Mouse (Mus musculus) myocyte (in vitro differentiated cells): ENCODE measurements around the gene Mrps17.
"Not testable (repeated sequence)": the region's sequence is repeated elsewhere in the genome, so short reads cannot be mapped to it uniquely, and the experiment has no call there.

Experiments used
- MAX ChIP-seq: IDR thresholded peaks from one replicate; pipeline ENCODE4 v1.6.1; 2011; ENCODE audit warnings: low read depth, mild to moderate bottlenecking, control low read depth
- MYOG ChIP-seq, 3 experiments: IDR thresholded peaks; one replicate each; pipeline ENCODE4 v1.6.1; 2011; ENCODE audit warnings: control low read depth in 2 of 3, low read depth in 2 of 3, mild to moderate bottlenecking in 2 of 3; ENCODE audit not compliant: insufficient read length in 2 of 3, control insufficient read depth in 1 of 3, insufficient read depth in 1 of 3
- POLR2A ChIP-seq: IDR thresholded peaks from one replicate; pipeline ENCODE4 v1.6.1; 2011; ENCODE audit warnings: low read depth, mild to moderate bottlenecking, control low read depth, moderate library complexity; ENCODE audit not compliant: insufficient read length
- SRF ChIP-seq: IDR thresholded peaks from one replicate; pipeline ENCODE4 v1.6.1; 2011; ENCODE audit warnings: low read depth; ENCODE audit not compliant: control insufficient read depth, insufficient read length
- TCF12 ChIP-seq: IDR thresholded peaks from one replicate; pipeline ENCODE4 v1.6.1; 2011; ENCODE audit warnings: mild to moderate bottlenecking, control low read depth; ENCODE audit not compliant: poor library complexity, insufficient read depth, severe bottlenecking
- USF1 ChIP-seq: IDR thresholded peaks from one replicate; pipeline ENCODE4 v1.6.1; 2011; ENCODE audit warnings: low read depth, mild to moderate bottlenecking, control low read depth, moderate library complexity

DNA sequence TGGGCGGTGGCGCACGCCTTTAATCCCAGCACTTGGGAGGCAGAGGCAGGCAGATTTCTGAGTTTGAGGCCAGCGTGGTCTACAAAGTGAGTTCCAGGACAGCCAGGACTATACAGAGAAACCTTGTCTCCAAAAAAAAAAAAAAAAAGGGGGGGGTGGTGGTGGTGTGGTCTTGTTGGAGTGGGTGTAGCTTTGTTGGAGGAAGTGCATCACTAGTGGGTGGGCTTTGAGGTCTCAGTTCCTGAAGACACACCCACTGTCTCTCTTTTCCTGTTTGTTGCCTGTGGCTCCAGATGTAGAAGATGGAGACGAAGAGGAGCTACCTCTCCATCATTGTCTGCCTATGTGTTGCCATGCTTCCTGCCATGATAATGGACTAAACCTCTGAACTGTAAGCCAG lies 30.2 kb upstream of the Mrps17 start:
- TF ChIP-seq POLR2A; TCF12; SRF; MAX; MYOG (IDR thresholded peaks at IDR 0.05; ENCODE audit: control insufficient read depth in 1 of 3, insufficient read depth in 1 of 3, insufficient read length in 2 of 3, low read depth in 2 of 3); USF1: not testable (repeated sequence)
